Mouse (Mus musculus): ENCODE data around the gene Ildr2. TPM values are rescaled to one million over a fixed set of nuclear protein-coding genes. Genes with fewer than 3 reads are reported as not detected.

The Ildr2 gene
- polyA plus RNA-seq, 1 experiment from 2014 or later = 6.5 TPM

- peaks cover 18% of the 10 kb centered on the region for H3K4me1 ChIP-seq (replicated peaks)
- peak; percentile 91 for ATAC-seq
- no peaks in the 10 kb centered on the region; the same call in 1 of the 2 replicates for H3K9me3 ChIP-seq
- H3K27ac ChIP-seq = peak overlapping the region; percentile 68
- H3K4me2 ChIP-seq (replicated peaks) = peak overlapping the region; percentile 82
- 2% methylated on average over 91 of the region's 94 CpGs for WGBS
- H3K9ac ChIP-seq (replicated peaks) = peak overlapping the region; percentile 78
- H3K36me3 ChIP-seq = peaks cover 15% of the 10 kb centered on the region
- peaks cover 13% of the 10 kb centered on the region for H3K27me3 ChIP-seq
- H3K4me3 ChIP-seq (replicated peaks) = peak overlapping the region; percentile 56
Observed at GRCm38 (mm10) chr1:166308851-166309715, 55.1 kb downstream of the Ildr2 start.

GRCm38 (mm10) chr1:166311151-166311550, 57.2 kb downstream of the Ildr2 start:
- no peak for ATAC-seq
- Histone ChIP-seq H3K27ac (no peak overlapping the region), H3K9ac (replicated peaks) (no peak overlapping the region), H3K9me3 (no peaks in the 10 kb centered on the region; the same call in 1 of the 2 replicates), H3K4me2 (replicated peaks) (no peak overlapping the region), H3K4me3 (replicated peaks) (no peak overlapping the region), H3K4me1 (replicated peaks) (peaks cover 18% of the 10 kb centered on the region), H3K36me3 (peaks cover 15% of the 10 kb centered on the region), H3K27me3 (peaks cover 13% of the 10 kb centered on the region)
- WGBS = 66% methylated on average over 5 of the region's 5 CpGs

GRCm38 (mm10) chr1:166313637-166314036, 59.7 kb downstream of the Ildr2 start:
- no peak overlapping the region for H3K4me3 ChIP-seq (replicated peaks)
- ATAC-seq = no peak
- no peaks in the 10 kb centered on the region; the same call in 1 of the 2 replicates for H3K27me3 ChIP-seq
- H3K4me2 ChIP-seq (replicated peaks) = no peak overlapping the region
- no peaks in the 10 kb centered on the region; the same call in 1 of the 2 replicates for H3K9me3 ChIP-seq
- H3K27ac ChIP-seq = no peak overlapping the region
- H3K9ac ChIP-seq (replicated peaks) = no peak overlapping the region
- H3K36me3 ChIP-seq = peaks cover 15% of the 10 kb centered on the region
- 64% methylated on average over 1 of the region's 1 CpGs for WGBS
- peaks cover 13% of the 10 kb centered on the region for H3K4me1 ChIP-seq (replicated peaks)

- H3K4me3 ChIP-seq (replicated peaks) = no peak overlapping the region
- ATAC-seq = no peak
Observed at GRCm38 (mm10) chr1:166315706-166316105, 61.8 kb downstream of the Ildr2 start.

GRCm38 (mm10) chr1:166319132-166319698, 65.3 kb downstream of the Ildr2 start:
- Histone ChIP-seq H3K4me1 (replicated peaks) (no peaks in the 10 kb centered on the region), H3K27ac (no peak overlapping the region), H3K27me3 (no peaks in the 10 kb centered on the region; the same call in 1 of the 2 replicates), H3K36me3 (no peaks in the 10 kb centered on the region), H3K4me2 (replicated peaks) (no peak overlapping the region), H3K4me3 (replicated peaks) (no peak overlapping the region), H3K9ac (replicated peaks) (no peak overlapping the region), H3K9me3 (no peaks in the 10 kb centered on the region; the same call in 1 of the 2 replicates)
- 19% methylated on average over 4 of the region's 4 CpGs for WGBS
- peak; percentile 58 for ATAC-seq

More at GRCm38 (mm10) chr1:166315706-166316105, 61.8 kb downstream of the Ildr2 start:
- Histone ChIP-seq H3K4me1 (replicated peaks) (no peaks in the 10 kb centered on the region), H3K9me3 (no peaks in the 10 kb centered on the region; the same call in 1 of the 2 replicates), H3K27me3 (no peaks in the 10 kb centered on the region; the same call in 1 of the 2 replicates), H3K9ac (replicated peaks) (no peak overlapping the region), H3K4me2 (replicated peaks) (no peak overlapping the region), H3K36me3 (peaks cover 15% of the 10 kb centered on the region), H3K27ac (no peak overlapping the region)
- 96% methylated on average over 4 of the region's 4 CpGs for WGBS

- H3K36me3 ChIP-seq = no peaks in the 10 kb centered on the region
- no peaks in the 10 kb centered on the region for H3K27me3 ChIP-seq
- no peak for ATAC-seq
- no peak overlapping the region for H3K4me3 ChIP-seq (replicated peaks)
- WGBS = 88% methylated on average over 3 of the region's 3 CpGs
- H3K9me3 ChIP-seq = no peaks in the 10 kb centered on the region
- no peak overlapping the region for H3K4me2 ChIP-seq (replicated peaks)
- H3K9ac ChIP-seq (replicated peaks) = no peak overlapping the region
- H3K27ac ChIP-seq = no peak overlapping the region
- no peaks in the 10 kb centered on the region for H3K4me1 ChIP-seq (replicated peaks)
Observed at GRCm38 (mm10) chr1:166326421-166326820, 72.5 kb downstream of the Ildr2 start.

GRCm38 (mm10) chr1:166330752-166331151, 76.8 kb downstream of the Ildr2 start:
- 48% methylated on average over 3 of the region's 3 CpGs for WGBS
- ATAC-seq = no peak
- Histone ChIP-seq H3K27ac (no peak overlapping the region), H3K4me3 (replicated peaks) (no peak overlapping the region), H3K4me1 (replicated peaks) (no peaks in the 10 kb centered on the region), H3K4me2 (replicated peaks) (no peak overlapping the region), H3K27me3 (no peaks in the 10 kb centered on the region), H3K36me3 (no peaks in the 10 kb centered on the region), H3K9ac (replicated peaks) (no peak overlapping the region), H3K9me3 (no peaks in the 10 kb centered on the region)

- Histone ChIP-seq H3K4me3 (replicated peaks) (no peak overlapping the region), H3K4me1 (replicated peaks) (peaks cover 6% of the 10 kb centered on the region), H3K27ac (no peak overlapping the region), H3K9ac (replicated peaks) (no peak overlapping the region), H3K36me3 (no peaks in the 10 kb centered on the region), H3K9me3 (no peaks in the 10 kb centered on the region), H3K27me3 (no peaks in the 10 kb centered on the region), H3K4me2 (replicated peaks) (no peak overlapping the region)
- no peak for ATAC-seq
- 90% methylated on average over 6 of the region's 6 CpGs for WGBS
Observed at GRCm38 (mm10) chr1:166339110-166339509, 85.2 kb downstream of the Ildr2 start.

- Histone ChIP-seq H3K9ac (replicated peaks) (no peak overlapping the region), H3K9me3 (no peaks in the 10 kb centered on the region), H3K4me3 (replicated peaks) (no peak overlapping the region), H3K4me2 (replicated peaks) (no peak overlapping the region), H3K36me3 (no peaks in the 10 kb centered on the region), H3K4me1 (replicated peaks) (peaks cover 14% of the 10 kb centered on the region), H3K27ac (no peak overlapping the region), H3K27me3 (peaks cover 2% of the 10 kb centered on the region; the same call in 1 of the 2 replicates)
- 66% methylated on average over 2 of the region's 2 CpGs for WGBS
- ATAC-seq = no peak
Observed at GRCm38 (mm10) chr1:166342060-166342459, 88.1 kb downstream of the Ildr2 start.

GRCm38 (mm10) chr1:166342539-166342938, 88.6 kb downstream of the Ildr2 start:
- 92% methylated on average over 1 of the region's 1 CpGs for WGBS

GRCm38 (mm10) chr1:166343586-166343985, 89.6 kb downstream of the Ildr2 start:
- WGBS = 48% methylated on average over 5 of the region's 5 CpGs

More at GRCm38 (mm10) chr1:166342539-166342938, 88.6 kb downstream of the Ildr2 start:
- Histone ChIP-seq H3K9me3 (no peaks in the 10 kb centered on the region), H3K4me3 (replicated peaks) (no peak overlapping the region), H3K4me1 (replicated peaks) (peaks cover 14% of the 10 kb centered on the region), H3K4me2 (replicated peaks) (no peak overlapping the region), H3K36me3 (no peaks in the 10 kb centered on the region), H3K27ac (no peak overlapping the region), H3K9ac (replicated peaks) (no peak overlapping the region), H3K27me3 (peaks cover 3% of the 10 kb centered on the region; the same call in 1 of the 2 replicates)
- ATAC-seq = no peak

More at GRCm38 (mm10) chr1:166343586-166343985, 89.6 kb downstream of the Ildr2 start:
- Histone ChIP-seq H3K36me3 (no peaks in the 10 kb centered on the region), H3K4me1 (replicated peaks) (peaks cover 14% of the 10 kb centered on the region), H3K4me2 (replicated peaks) (no peak overlapping the region), H3K27ac (no peak overlapping the region), H3K9me3 (no peaks in the 10 kb centered on the region), H3K9ac (replicated peaks) (no peak overlapping the region), H3K4me3 (replicated peaks) (no peak overlapping the region), H3K27me3 (peaks cover 3% of the 10 kb centered on the region; the same call in 1 of the 2 replicates)
- no peak for ATAC-seq
